In the genomic region with DNA sequence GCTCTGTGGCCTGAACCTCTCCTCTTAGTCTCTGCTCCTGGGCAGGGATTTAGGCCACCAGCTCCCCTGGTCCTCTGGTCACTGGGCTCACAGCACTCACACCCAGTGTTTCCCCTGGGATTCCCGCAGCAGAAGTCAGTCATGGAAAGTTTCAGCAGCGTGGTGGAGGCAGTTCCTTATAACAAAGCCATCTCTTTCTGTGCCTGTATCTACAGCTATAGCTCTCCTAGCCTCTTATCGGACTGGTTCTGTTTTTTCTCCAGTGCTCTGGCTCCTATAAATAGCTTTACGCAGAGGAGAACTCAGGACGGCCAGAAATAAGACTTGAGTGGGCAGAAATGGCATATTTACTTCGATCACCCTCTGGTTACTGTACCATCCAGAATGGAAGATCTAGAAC, we compare ENCODE assay signal across 1 mouse cellular context.
TF ChIP-seq lines count a peak whose summit lies in the region.

No protein-coding gene starts in this region.

TF ChIP-seq in MEL, 35 proteins besides CTCF, POLR2A, EP300 and RAD21 (continued from another document):
- TF ChIP-seq GABPA (IDR thresholded peaks at IDR 0.05; ENCODE audit: low read depth, low read length), result no peak
- no peak for TF ChIP-seq MEF2A (IDR thresholded peaks at IDR 0.05; ENCODE audit: extremely low read depth, insufficient replicate concordance, low read depth, low read length, poor library complexity, severe bottlenecking)
- no peak for TF ChIP-seq ZC3H11A (IDR thresholded peaks at IDR 0.05; ENCODE audit: low read depth, low read length)
- no peak for TF ChIP-seq CHD1 (IDR thresholded peaks at IDR 0.05; ENCODE audit: low read depth, low read length)
- TF ChIP-seq MAX (IDR thresholded peaks at IDR 0.05; ENCODE audit: low read length), result no peak
- no peak for TF ChIP-seq E2F4 (IDR thresholded peaks at IDR 0.05; ENCODE audit: borderline replicate concordance, low read depth, low read length)
- no peak for TF ChIP-seq NRF1 (IDR thresholded peaks at IDR 0.05; ENCODE audit: insufficient read depth, low read depth, low read length, poor library complexity, severe bottlenecking)
- TF ChIP-seq POLR2AphosphoS5 (IDR thresholded peaks at IDR 0.05; ENCODE audit: borderline replicate concordance, low read depth, low read length), result no peak
- TF ChIP-seq NELFE (IDR thresholded peaks at IDR 0.05; ENCODE audit: low read depth, low read length), result no peak
- TF ChIP-seq ZMIZ1 (IDR thresholded peaks at IDR 0.05; ENCODE audit: low read depth, low read length), result no peak
- TF ChIP-seq ETS1 (IDR thresholded peaks at IDR 0.05; ENCODE audit: low read depth, low read length), result no peak
